27 mouse cellular contexts compared by ENCODE assay signal in genomic region chr10:95552326-95552725, GRCm38 (mm10). TPM values are rescaled to one million over a fixed set of nuclear protein-coding genes. Genes with fewer than 3 reads are reported as not detected.
A peak's percentile ranks its signal among the peaks of the same experiment; 100 is the strongest.
DNase-seq lines count a peak whose midpoint lies in the region; ATAC-seq and TF ChIP-seq lines count a peak whose summit lies in the region.
"Had no signal": no experiment of that assay in that cellular context is flagged by ENCODE, and none has a peak within 500 bp of the region (broad histone marks: within the 10 kb centered on the region; RNA-seq: fewer than 3 reads in every experiment).

No protein-coding gene starts in this region.

- WGBS in forebrain, embryonic 13.5 days = 62% methylated on average over 3 of the region's 3 CpGs
- 59% methylated on average over 3 of the region's 3 CpGs for WGBS in forebrain, embryonic 14.5 days
- WGBS in heart, embryonic 12.5 days = 63% methylated on average over 3 of the region's 3 CpGs
- 63% methylated on average over 3 of the region's 3 CpGs for WGBS in intestine, embryonic 15.5 days
- 62% methylated on average over 3 of the region's 3 CpGs for WGBS in intestine, embryonic 16.5 days
- WGBS in midbrain, embryonic 14.5 days = 56% methylated on average over 3 of the region's 3 CpGs
- WGBS in midbrain, postnatal 0 days = 48% methylated on average over 3 of the region's 3 CpGs

- peaks cover 32% of the 10 kb centered on the region for H3K36me3 ChIP-seq in forebrain, embryonic 13.5 days (ENCODE audit: poor library complexity, severe bottlenecking)
- peaks cover 32% of the 10 kb centered on the region for H3K36me3 ChIP-seq in forebrain, embryonic 14.5 days (ENCODE audit: control insufficient read depth, insufficient read depth, low read length)
- H3K36me3 ChIP-seq in heart, embryonic 12.5 days = peaks cover 43% of the 10 kb centered on the region
- no peaks in the 10 kb centered on the region for H3K36me3 ChIP-seq in intestine, embryonic 15.5 days
- H3K36me3 ChIP-seq in intestine, embryonic 16.5 days (ENCODE audit: control insufficient read depth, insufficient read depth, low read length) = 0 out of 2 replicates have a peak, but pooled peaks cover 2% of the 10 kb centered on the region
- peaks cover 28% of the 10 kb centered on the region for H3K36me3 ChIP-seq in midbrain, embryonic 14.5 days (ENCODE audit: control insufficient read depth, insufficient read depth, low read length)
- peaks cover 3% of the 10 kb centered on the region; the same call in 1 of the 2 replicates for H3K36me3 ChIP-seq in midbrain, postnatal 0 days (ENCODE audit: insufficient read depth, low read length)

- no peak overlapping the region for H3K4me3 ChIP-seq in forebrain, embryonic 13.5 days
- H3K4me3 ChIP-seq in forebrain, embryonic 14.5 days (ENCODE audit: low read depth, low read length) = no peak overlapping the region
- no peak overlapping the region for H3K4me3 ChIP-seq in heart, embryonic 12.5 days
- no peak overlapping the region for H3K4me3 ChIP-seq in intestine, embryonic 15.5 days (replicated peaks)
- H3K4me3 ChIP-seq in intestine, embryonic 16.5 days (ENCODE audit: low read length) = no peak overlapping the region
- no peak overlapping the region for H3K4me3 ChIP-seq in midbrain, embryonic 14.5 days (replicated peaks; ENCODE audit: low read depth, low read length)
- no peak overlapping the region for H3K4me3 ChIP-seq in midbrain, postnatal 0 days (ENCODE audit: low read depth, low read length)
- H3K4me3 ChIP-seq: embryonic facial prominence, embryonic 13.5 days; forebrain, embryonic 12.5 days; heart, embryonic 10.5 days; liver, embryonic 15.5 days; lung, embryonic 15.5 days; midbrain, embryonic 12.5 days; myocyte; neural tube, embryonic 12.5 days had no signal

- no peak overlapping the region for H3K27ac ChIP-seq in forebrain, embryonic 13.5 days
- H3K27ac ChIP-seq in forebrain, embryonic 14.5 days (ENCODE audit: low read depth, low read length) = no peak overlapping the region
- H3K27ac ChIP-seq in heart, embryonic 12.5 days (ENCODE audit: poor library complexity, severe bottlenecking) = 0 out of 2 replicates have a peak overlapping the region, but pooled peaks have one; percentile 34
- H3K27ac ChIP-seq in intestine, embryonic 15.5 days = no peak overlapping the region
- no peak overlapping the region for H3K27ac ChIP-seq in intestine, embryonic 16.5 days (ENCODE audit: low read length)
- 0 out of 2 replicates have a peak overlapping the region, but pooled peaks have one; percentile 13 for H3K27ac ChIP-seq in midbrain, embryonic 14.5 days (replicated peaks; ENCODE audit: low read depth, low read length)
- H3K27ac ChIP-seq in midbrain, postnatal 0 days (ENCODE audit: low read depth, low read length) = no peak overlapping the region
- H3K27ac ChIP-seq: embryonic facial prominence, embryonic 13.5 days; forebrain, embryonic 12.5 days; heart, embryonic 10.5 days; hindbrain, embryonic 14.5 days; kidney, postnatal 0 days; liver, embryonic 15.5 days; lung, embryonic 15.5 days; midbrain, embryonic 12.5 days; neural tube, embryonic 12.5 days had no signal

- intact Hi-C loops in heart, postnatal 14 days (cut with DNase I) = loop anchor here (5.0 kb wide), 1 partner anchor 480 kb away; no protein-coding TSS in a partner anchor

- peaks cover 8% of the 10 kb centered on the region; the same call in 1 of the 2 replicates for H3K4me1 ChIP-seq in forebrain, embryonic 13.5 days
- H3K4me1 ChIP-seq in forebrain, embryonic 14.5 days (ENCODE audit: control insufficient read depth, insufficient read depth, low read length) = no peaks in the 10 kb centered on the region
- peaks cover 50% of the 10 kb centered on the region for H3K4me1 ChIP-seq in heart, embryonic 12.5 days (replicated peaks)
- H3K4me1 ChIP-seq in intestine, embryonic 15.5 days (replicated peaks) = no peaks in the 10 kb centered on the region
- no peaks in the 10 kb centered on the region for H3K4me1 ChIP-seq in intestine, embryonic 16.5 days (ENCODE audit: control insufficient read depth, insufficient read depth, low read length)
- peaks cover 5% of the 10 kb centered on the region; the same call in 1 of the 2 replicates for H3K4me1 ChIP-seq in midbrain, embryonic 14.5 days (ENCODE audit: control insufficient read depth, insufficient read depth, low read length)
- H3K4me1 ChIP-seq in midbrain, postnatal 0 days (ENCODE audit: insufficient read depth, low read length) = no peaks in the 10 kb centered on the region
- H3K4me1 ChIP-seq: embryonic facial prominence, embryonic 13.5 days had no signal

- H3K4me2 ChIP-seq in forebrain, embryonic 13.5 days = no peak overlapping the region
- H3K4me2 ChIP-seq in forebrain, embryonic 14.5 days (ENCODE audit: low read length) = no peak overlapping the region
- H3K4me2 ChIP-seq in heart, embryonic 12.5 days = no peak overlapping the region
- H3K4me2 ChIP-seq in intestine, embryonic 15.5 days (replicated peaks) = no peak overlapping the region
- H3K4me2 ChIP-seq in intestine, embryonic 16.5 days (ENCODE audit: low read depth, low read length) = no peak overlapping the region
- no peak overlapping the region for H3K4me2 ChIP-seq in midbrain, embryonic 14.5 days (ENCODE audit: low read length)
- H3K4me2 ChIP-seq in midbrain, postnatal 0 days (ENCODE audit: low read depth, low read length, poor library complexity, severe bottlenecking) = no peak overlapping the region
- H3K4me2 ChIP-seq: embryonic facial prominence, embryonic 13.5 days; forebrain, embryonic 12.5 days; hindbrain, embryonic 14.5 days; liver, embryonic 15.5 days; lung, embryonic 15.5 days; midbrain, embryonic 12.5 days; neural tube, embryonic 12.5 days had no signal

- H3K9ac ChIP-seq in forebrain, embryonic 13.5 days = no peak overlapping the region
- H3K9ac ChIP-seq in forebrain, embryonic 14.5 days (ENCODE audit: low read length) = no peak overlapping the region
- H3K9ac ChIP-seq in heart, embryonic 12.5 days = no peak overlapping the region
- H3K9ac ChIP-seq in intestine, embryonic 15.5 days = no peak overlapping the region
- H3K9ac ChIP-seq in intestine, embryonic 16.5 days (ENCODE audit: low read depth, low read length) = no peak overlapping the region
- no peak overlapping the region for H3K9ac ChIP-seq in midbrain, embryonic 14.5 days (replicated peaks; ENCODE audit: low read length)
- H3K9ac ChIP-seq in midbrain, postnatal 0 days (replicated peaks; ENCODE audit: low read length, poor library complexity, severe bottlenecking) = no peak overlapping the region
- H3K9ac ChIP-seq: embryonic facial prominence, embryonic 13.5 days; forebrain, embryonic 12.5 days; hindbrain, embryonic 14.5 days; liver, embryonic 15.5 days; lung, embryonic 15.5 days; midbrain, embryonic 12.5 days; neural tube, embryonic 12.5 days had no signal

- peak; percentile 38 for ATAC-seq in forebrain, embryonic 13.5 days
- ATAC-seq in forebrain, embryonic 14.5 days = no peak
- no peak for ATAC-seq in heart, embryonic 12.5 days (ENCODE audit: insufficient number of reproducible peaks, low FRiP score)
- ATAC-seq in intestine, embryonic 15.5 days = peak; percentile 31; the same call in 1 of the 2 replicates
- ATAC-seq in intestine, embryonic 16.5 days = no peak
- ATAC-seq in midbrain, embryonic 14.5 days (ENCODE audit: low FRiP score, low TSS enrichment) = no peak
- no peak for ATAC-seq in midbrain, postnatal 0 days (ENCODE audit: low FRiP score)

- DNase-seq in forebrain, embryonic 14.5 days (ENCODE audit: low spot score) = no peak
- DNase-seq in heart, postnatal 14 days = no peak
- DNase-seq in midbrain, embryonic 14.5 days = no peak
- DNase-seq in midbrain, postnatal 0 days (ENCODE audit: low spot score) = no peak
- DNase-seq: adrenal gland, adult 2 months; adrenal gland, postnatal 36 days; cerebellum, adult 18-20 months; kidney, adult 8-10 months; kidney, postnatal 4 days; lung, postnatal 36 days; thymus, adult 2 months; thymus, postnatal 36 days had no signal

- no peaks in the 10 kb centered on the region for H3K27me3 ChIP-seq in forebrain, embryonic 13.5 days
- H3K27me3 ChIP-seq in forebrain, embryonic 14.5 days (replicated peaks; ENCODE audit: control insufficient read depth, insufficient read depth, low read length) = no peaks in the 10 kb centered on the region
- H3K27me3 ChIP-seq in heart, embryonic 12.5 days (replicated peaks) = no peaks in the 10 kb centered on the region
- H3K27me3 ChIP-seq in intestine, embryonic 15.5 days (replicated peaks) = no peaks in the 10 kb centered on the region
- no peaks in the 10 kb centered on the region for H3K27me3 ChIP-seq in intestine, embryonic 16.5 days (replicated peaks; ENCODE audit: control insufficient read depth, insufficient read depth, low read length)
- H3K27me3 ChIP-seq in midbrain, embryonic 14.5 days (ENCODE audit: control insufficient read depth, insufficient read depth, low read length) = no peaks in the 10 kb centered on the region
- H3K27me3 ChIP-seq in midbrain, postnatal 0 days (ENCODE audit: insufficient read depth, low read length) = no peaks in the 10 kb centered on the region
- H3K27me3 ChIP-seq: CH12.LX; embryonic facial prominence, embryonic 13.5 days; forebrain, embryonic 12.5 days; liver, embryonic 15.5 days; lung, embryonic 15.5 days; midbrain, embryonic 12.5 days; neural tube, embryonic 12.5 days had no signal

- no peak for TF ChIP-seq CTCF in midbrain, postnatal 0 days (IDR thresholded peaks at IDR 0.05)

- no peaks in the 10 kb centered on the region for H3K9me3 ChIP-seq in forebrain, embryonic 13.5 days (replicated peaks)
- no peaks in the 10 kb centered on the region for H3K9me3 ChIP-seq in forebrain, embryonic 14.5 days (replicated peaks; ENCODE audit: control insufficient read depth, low read length)
- no peaks in the 10 kb centered on the region for H3K9me3 ChIP-seq in heart, embryonic 12.5 days (replicated peaks)
- no peaks in the 10 kb centered on the region for H3K9me3 ChIP-seq in intestine, embryonic 15.5 days
- no peaks in the 10 kb centered on the region for H3K9me3 ChIP-seq in intestine, embryonic 16.5 days (ENCODE audit: control insufficient read depth, low read length)
- H3K9me3 ChIP-seq in midbrain, embryonic 14.5 days (ENCODE audit: control insufficient read depth, low read length) = no peaks in the 10 kb centered on the region
- no peaks in the 10 kb centered on the region for H3K9me3 ChIP-seq in midbrain, postnatal 0 days (ENCODE audit: low read length)
- H3K9me3 ChIP-seq: embryonic facial prominence, embryonic 13.5 days; forebrain, embryonic 12.5 days; heart, embryonic 10.5 days; liver, embryonic 15.5 days; lung, embryonic 15.5 days; midbrain, embryonic 12.5 days; neural tube, embryonic 12.5 days had no signal

RNA-seq across cellular contexts. Expression of gene Nudt4, which starts 11.6 kb away (rescaled TPM):
- polyA plus RNA-seq in forebrain, embryonic 13.5 days (2015; fragmentation: Nextera tagmentation; extraction: Ambion mirVana) = 76.6 and 76.7 TPM in 2 replicates
- polyA plus RNA-seq in forebrain, embryonic 14.5 days (2014; fragmentation: Nextera tagmentation; extraction: Ambion mirVana) = 79.8 and 85.0 TPM in 2 replicates
- 152 and 155 TPM in 2 replicates for polyA plus RNA-seq in heart, embryonic 12.5 days (2016; fragmentation: Nextera tagmentation; extraction: Ambion mirVana)
- 100 to 1,000 TPM; 270 to 280 TPM for total RNA-seq in heart, postnatal 14 days (2021)
- polyA plus RNA-seq in intestine, embryonic 15.5 days (2015; fragmentation: Nextera tagmentation; extraction: Ambion mirVana) = 59.6 and 62.7 TPM in 2 replicates
- polyA plus RNA-seq in intestine, embryonic 16.5 days (2015; fragmentation: Nextera tagmentation; extraction: Ambion mirVana) = 34.2 and 58.2 TPM in 2 replicates
- polyA plus RNA-seq in midbrain, embryonic 14.5 days (2014; fragmentation: Nextera tagmentation; extraction: Ambion mirVana) = 64.9 and 80.0 TPM in 2 replicates
- 65.9 and 81.4 TPM in 2 replicates for total RNA-seq in midbrain, postnatal 0 days (2014; rRNA removed)
- 53.1 and 58.5 TPM in 2 replicates for polyA plus RNA-seq in midbrain, postnatal 0 days (2015; fragmentation: Nextera tagmentation; extraction: Ambion mirVana)

RNA-seq across cellular contexts. Expression of gene Ube2n, which starts 37.4 kb away (rescaled TPM):
- polyA plus RNA-seq in forebrain, embryonic 13.5 days (2015; fragmentation: Nextera tagmentation; extraction: Ambion mirVana) = 482 and 484 TPM in 2 replicates
- 423 and 444 TPM in 2 replicates for polyA plus RNA-seq in forebrain, embryonic 14.5 days (2014; fragmentation: Nextera tagmentation; extraction: Ambion mirVana)
- 266 and 274 TPM in 2 replicates for polyA plus RNA-seq in heart, embryonic 12.5 days (2016; fragmentation: Nextera tagmentation; extraction: Ambion mirVana)
- 100 to 1,000 TPM in 1 of 2 experiments, 10 to 100 TPM in 1; 96.8 to 101 TPM for total RNA-seq in heart, postnatal 14 days (2021)
- 299 and 308 TPM in 2 replicates for polyA plus RNA-seq in intestine, embryonic 15.5 days (2015; fragmentation: Nextera tagmentation; extraction: Ambion mirVana)
- 251 and 288 TPM in 2 replicates for polyA plus RNA-seq in intestine, embryonic 16.5 days (2015; fragmentation: Nextera tagmentation; extraction: Ambion mirVana)
- 341 and 383 TPM in 2 replicates for polyA plus RNA-seq in midbrain, embryonic 14.5 days (2014; fragmentation: Nextera tagmentation; extraction: Ambion mirVana)
- 230 and 286 TPM in 2 replicates for total RNA-seq in midbrain, postnatal 0 days (2014; rRNA removed)
- polyA plus RNA-seq in midbrain, postnatal 0 days (2015; fragmentation: Nextera tagmentation; extraction: Ambion mirVana) = 321 and 322 TPM in 2 replicates

RNA-seq across cellular contexts. Expression of gene Mrpl42, which starts 50.6 kb away (rescaled TPM):
- polyA plus RNA-seq in forebrain, embryonic 13.5 days (2015; fragmentation: Nextera tagmentation; extraction: Ambion mirVana) = 303 and 331 TPM in 2 replicates
- 284 and 324 TPM in 2 replicates for polyA plus RNA-seq in forebrain, embryonic 14.5 days (2014; fragmentation: Nextera tagmentation; extraction: Ambion mirVana)
- 519 and 526 TPM in 2 replicates for polyA plus RNA-seq in heart, embryonic 12.5 days (2016; fragmentation: Nextera tagmentation; extraction: Ambion mirVana)
- total RNA-seq in heart, postnatal 14 days (2021) = 100 to 1,000 TPM; 369 to 371 TPM
- polyA plus RNA-seq in intestine, embryonic 15.5 days (2015; fragmentation: Nextera tagmentation; extraction: Ambion mirVana) = 386 and 401 TPM in 2 replicates
- polyA plus RNA-seq in intestine, embryonic 16.5 days (2015; fragmentation: Nextera tagmentation; extraction: Ambion mirVana) = 346 and 385 TPM in 2 replicates
- polyA plus RNA-seq in midbrain, embryonic 14.5 days (2014; fragmentation: Nextera tagmentation; extraction: Ambion mirVana) = 251 and 289 TPM in 2 replicates
- total RNA-seq in midbrain, postnatal 0 days (2014; rRNA removed) = 124 and 125 TPM in 2 replicates
- polyA plus RNA-seq in midbrain, postnatal 0 days (2015; fragmentation: Nextera tagmentation; extraction: Ambion mirVana) = 239 and 250 TPM in 2 replicates

Comparison
In these comparisons a context has a peak if more than half of its experiments do, and no peak if none do; other contexts are left out.
1. ATAC-seq: peak in forebrain, embryonic 13.5 days (single experiment) and intestine, embryonic 15.5 days (single experiment); none in forebrain, embryonic 14.5 days (single experiment), heart, embryonic 12.5 days (single experiment), intestine, embryonic 16.5 days (single experiment), midbrain, embryonic 14.5 days (single experiment) and midbrain, postnatal 0 days (single experiment).
2. H3K27ac ChIP-seq: peak in heart, embryonic 12.5 days (single experiment) and midbrain, embryonic 14.5 days (single experiment); none in forebrain, embryonic 13.5 days (single experiment), forebrain, embryonic 14.5 days (single experiment), intestine, embryonic 15.5 days (single experiment), intestine, embryonic 16.5 days (single experiment) and midbrain, postnatal 0 days (single experiment).